Mouse (Mus musculus): Measurements from ENCODE around the gene Stk4.

Gene Stk4

DNA sequence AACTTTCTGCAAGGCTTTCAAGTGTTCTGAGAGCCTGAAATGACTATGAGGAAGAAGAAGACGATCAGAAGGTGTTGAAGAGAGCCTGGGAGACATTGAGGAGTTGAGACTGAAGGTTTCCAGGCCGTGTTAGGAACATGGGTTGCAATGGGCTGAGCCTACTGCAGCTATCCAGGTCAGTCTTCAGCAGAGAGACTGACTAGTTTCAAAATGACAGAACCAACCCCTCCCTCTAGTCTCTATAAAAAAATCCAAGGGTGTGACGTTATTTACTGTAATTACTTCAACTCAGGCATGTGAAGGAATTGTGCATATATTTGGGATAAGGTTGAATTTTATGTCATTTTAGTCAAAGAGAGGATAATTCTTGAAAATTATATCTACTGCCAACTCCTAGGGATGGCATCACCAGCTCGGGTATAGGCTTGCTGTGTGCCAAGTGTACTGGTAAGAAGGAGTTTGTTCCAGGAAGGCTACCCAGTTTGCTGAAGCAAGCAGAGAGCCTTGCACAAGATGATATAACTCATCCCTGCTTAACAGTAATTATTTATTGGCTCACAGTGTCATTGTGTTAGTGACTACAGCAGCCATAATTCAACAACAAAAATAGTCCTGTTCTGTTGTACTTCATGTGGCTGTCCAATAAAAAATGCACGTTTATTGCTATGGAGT, 125.0 kb downstream of the Stk4 start:
- in situ Hi-C loops (cut with MboI; ENCODE audit: low pct_unique_long_range_greater_than_20kb in 1 of 2, low sequenced_read_pairs in 2 of 2, unreplicated experiment in 1 of 2) = no loop called here

DNA sequence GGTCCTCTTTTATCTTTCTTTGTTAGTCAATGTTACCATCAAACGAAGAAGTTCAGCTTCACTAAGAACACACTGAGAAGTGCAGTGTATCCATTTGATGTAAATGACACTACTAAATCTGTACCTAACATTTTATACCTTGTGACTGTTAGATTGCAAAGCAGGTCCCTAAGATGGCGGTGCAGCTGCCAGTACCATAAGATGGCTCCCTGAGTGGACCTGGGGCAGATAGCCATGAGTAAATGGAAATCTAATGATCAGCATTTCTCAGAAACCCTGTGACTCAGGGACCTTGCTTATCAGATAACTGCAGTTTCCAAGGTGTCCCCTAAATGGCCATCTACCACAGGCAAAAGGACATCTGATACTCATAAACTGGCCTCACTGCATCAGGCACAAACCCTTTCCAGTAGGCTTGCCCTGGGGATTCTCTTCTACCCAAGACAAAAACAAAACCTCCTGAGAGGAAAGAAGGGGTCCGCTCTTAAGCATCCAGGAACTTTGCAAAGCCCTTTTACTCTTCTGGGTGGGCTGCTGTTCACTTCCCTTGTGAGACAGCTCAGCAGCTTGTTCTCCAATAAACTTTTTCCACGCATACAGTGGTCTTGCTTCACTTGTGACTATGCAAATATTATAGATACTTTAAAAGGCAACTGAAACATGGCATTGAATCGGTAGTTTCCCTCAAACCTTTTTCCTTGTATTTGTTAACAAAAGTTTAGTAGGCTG, 126.0 kb downstream of the Stk4 start:
- in situ Hi-C loops (cut with MboI; ENCODE audit: low pct_unique_long_range_greater_than_20kb in 1 of 2, low sequenced_read_pairs in 2 of 2, unreplicated experiment in 1 of 2) = no loop called here

DNA sequence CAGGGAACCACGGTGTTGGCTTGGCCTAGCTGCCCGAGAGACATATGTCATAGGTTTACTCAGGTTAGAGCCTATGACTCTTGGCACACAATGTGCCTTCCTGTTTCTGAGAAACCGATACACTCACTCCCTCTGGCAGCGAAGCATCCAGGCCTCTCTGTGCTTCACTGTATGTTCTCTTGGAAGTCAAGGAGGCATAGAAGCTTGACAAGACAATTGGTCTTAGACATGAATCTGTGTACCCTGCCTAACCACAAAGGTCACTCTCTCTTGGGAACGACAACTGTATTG, 126.5 kb downstream of the Stk4 start:
- in situ Hi-C loops (cut with MboI; ENCODE audit: low pct_unique_long_range_greater_than_20kb in 1 of 2, low sequenced_read_pairs in 2 of 2, unreplicated experiment in 1 of 2) = no loop called here

DNA sequence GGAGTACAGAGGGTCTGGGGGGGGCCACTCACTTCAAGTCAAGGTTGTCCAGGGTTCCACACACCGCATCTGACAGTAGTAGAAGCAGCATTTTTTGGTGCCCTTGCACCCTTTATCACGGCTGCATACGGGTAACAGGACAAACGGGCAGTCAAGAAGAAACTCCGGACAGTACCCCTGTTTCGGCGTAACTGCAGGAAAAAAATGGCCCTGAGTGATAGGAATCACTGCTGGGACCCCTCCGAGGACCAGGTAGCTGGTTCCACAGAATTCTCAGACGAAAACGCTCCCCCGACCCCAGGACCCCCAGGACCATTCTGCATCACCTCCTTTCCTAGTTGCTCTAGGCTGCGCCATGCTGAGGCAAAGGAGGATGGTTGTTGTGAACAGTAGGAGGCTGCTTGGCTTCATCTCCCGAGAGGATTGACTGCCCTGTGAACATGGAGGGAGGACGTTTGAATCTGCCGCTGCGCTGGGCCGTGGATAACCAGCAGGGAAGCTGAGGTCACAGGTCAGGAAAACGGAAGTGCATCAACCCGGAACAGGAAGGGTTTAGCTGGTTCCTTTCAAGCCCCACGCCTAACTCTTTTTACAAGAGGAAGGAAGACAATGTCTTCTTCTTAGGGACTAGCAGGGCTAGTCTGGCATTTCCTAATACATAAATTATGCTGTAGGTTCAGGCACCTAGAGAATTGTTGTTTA, 129.7 kb downstream of the Stk4 start, which contains the start of gene Wfdc15a:
TSS of gene Wfdc15a (minus strand) at position 505 of the 702 bp plus-strand sequence.
- in situ Hi-C loops (cut with MboI; ENCODE audit: low pct_unique_long_range_greater_than_20kb in 1 of 2, low sequenced_read_pairs in 2 of 2, unreplicated experiment in 1 of 2) = no loop called here

Data from mouse embryonic stem cell (cell line).